Mouse (Mus musculus) left cerebral cortex, adult 2 months (tissue): ENCODE data around the gene 4933424G06Rik. TPM values are rescaled to one million over a fixed set of nuclear protein-coding genes. Genes with fewer than 3 reads are reported as not detected.
A peak's percentile ranks its signal among the peaks of the same experiment; 100 is the strongest.

Experiments
- DNase-seq, 2 experiments: peaks; one replicate each; pipeline ENCODE4 v3.0.0; 2021 to 2022; ENCODE audit warnings: low spot score in 2 of 2, mixed read lengths in 1 of 2; ENCODE audit errors: extremely low spot score in 1 of 2
- H3K27ac ChIP-seq: fragments of 200-600 bp; 2 replicates; pipeline ENCODE4 v1.8.1; 2022
- H3K4me3 ChIP-seq: fragments of 200-600 bp; 2 replicates; pipeline ENCODE4 v1.8.1; 2022
- CTCF ChIP-seq: fragments of 200-600 bp; IDR thresholded peaks from 2 replicates; pipeline ENCODE4 v1.8.1; 2022; ENCODE audit warnings: antibody characterized with exemption, mild to moderate bottlenecking, moderate library complexity
- intact Hi-C: fragments of 180-260 bp; cut with DNase I; formaldehyde crosslinking; loops from one replicate; pipeline ENCODE4 v1.15.1; 2025
- total RNA-seq, 2 experiments: library from RNA; stranded (reverse); gene quantifications; 2 replicates each; pipeline ENCODE4 v1.2.3; 2021

The 4933424G06Rik gene
- total RNA-seq, 2 experiments from 2014 or later = 0.41 TPM; not detected in 1

GRCm38 (mm10) chr1:36759076-36759475 lies 49.1 kb downstream of the 4933424G06Rik start:
- TF ChIP-seq CTCF = no peak
- intact Hi-C loops = no loop called here
- DNase-seq = no peak
- Histone ChIP-seq H3K4me3 (no peak overlapping the region), H3K27ac (no peak overlapping the region)

- no peak for TF ChIP-seq CTCF
- intact Hi-C loops = no loop called here
Measured at GRCm38 (mm10) chr1:36760401-36760800, 50.5 kb downstream of the 4933424G06Rik start.

GRCm38 (mm10) chr1:36761061-36761460 lies 51.1 kb downstream of the 4933424G06Rik start:
- no peak overlapping the region for H3K27ac ChIP-seq
- no peak for TF ChIP-seq CTCF
- intact Hi-C loops = no loop called here
- no peak overlapping the region for H3K4me3 ChIP-seq
- no peak for DNase-seq

More at GRCm38 (mm10) chr1:36760401-36760800, 50.5 kb downstream of the 4933424G06Rik start:
- Histone ChIP-seq H3K27ac (no peak overlapping the region), H3K4me3 (no peak overlapping the region)
- no peak for DNase-seq

- no peak for DNase-seq
- intact Hi-C loops = no loop called here
- no peak for TF ChIP-seq CTCF
Measured at GRCm38 (mm10) chr1:36761568-36761967, 51.6 kb downstream of the 4933424G06Rik start, which contains the start of gene Zap70. Zap70 (plus strand) TSS chr1:36761798.

GRCm38 (mm10) chr1:36766431-36767205 lies 56.7 kb downstream of the 4933424G06Rik start:
- no peak overlapping the region for H3K4me3 ChIP-seq
- no peak overlapping the region for H3K27ac ChIP-seq
- intact Hi-C loops = no loop called here
- no peak for TF ChIP-seq CTCF
- no peak for DNase-seq

More at GRCm38 (mm10) chr1:36761568-36761967, 51.6 kb downstream of the 4933424G06Rik start, which contains the start of gene Zap70:
- H3K4me3 ChIP-seq = no peak within 1 kb of the TSS
- H3K27ac ChIP-seq = no peak within 1 kb of the TSS

GRCm38 (mm10) chr1:36767321-36767720 lies 57.4 kb downstream of the 4933424G06Rik start:
- no peak overlapping the region for H3K4me3 ChIP-seq
- intact Hi-C loops = no loop called here
- no peak for TF ChIP-seq CTCF
- H3K27ac ChIP-seq = no peak overlapping the region
- no peak for DNase-seq

GRCm38 (mm10) chr1:36768786-36769185 lies 58.8 kb downstream of the 4933424G06Rik start:
- Histone ChIP-seq H3K27ac (no peak overlapping the region), H3K4me3 (no peak overlapping the region)
- TF ChIP-seq CTCF = no peak
- intact Hi-C loops = no loop called here
- no peak for DNase-seq

GRCm38 (mm10) chr1:36769951-36770350 lies 60.0 kb downstream of the 4933424G06Rik start:
- no peak for DNase-seq
- TF ChIP-seq CTCF = no peak
- Histone ChIP-seq H3K27ac (no peak overlapping the region), H3K4me3 (no peak overlapping the region)
- intact Hi-C loops = no loop called here

- H3K27ac ChIP-seq = no peak overlapping the region
- TF ChIP-seq CTCF = no peak
- no peak for DNase-seq
- H3K4me3 ChIP-seq = no peak overlapping the region
- intact Hi-C loops = no loop called here
Measured at GRCm38 (mm10) chr1:36770998-36771397, 61.0 kb downstream of the 4933424G06Rik start.

- no peak for TF ChIP-seq CTCF
- Histone ChIP-seq H3K27ac (no peak overlapping the region), H3K4me3 (no peak overlapping the region)
- no peak for DNase-seq
- intact Hi-C loops = no loop called here
Measured at GRCm38 (mm10) chr1:36772198-36772934, 62.4 kb downstream of the 4933424G06Rik start.

GRCm38 (mm10) chr1:36780793-36781192 lies 70.8 kb downstream of the 4933424G06Rik start:
- intact Hi-C loops = loop anchor here (5.0 to 10.0 kb wide), 3 partner anchors 284 to 412 kb away; no protein-coding TSS in a partner anchor
- Histone ChIP-seq H3K4me3 (no peak overlapping the region), H3K27ac (no peak overlapping the region)
- no peak for TF ChIP-seq CTCF
- no peak for DNase-seq

- TF ChIP-seq CTCF = peak; percentile 14
- Histone ChIP-seq H3K4me3 (no peak overlapping the region), H3K27ac (no peak overlapping the region)
- intact Hi-C loops = loop anchor here (5.0 to 10.0 kb wide), 3 partner anchors 282 to 410 kb away; no protein-coding TSS in a partner anchor
- no peak for DNase-seq
Measured at GRCm38 (mm10) chr1:36782476-36782875, 72.5 kb downstream of the 4933424G06Rik start.
